Mouse (Mus musculus) cerebellum, adult 9-10 months (tissue): Measurements from ENCODE around the gene Samt4.
"Not testable (repeated sequence)": the region's sequence is repeated elsewhere in the genome, so short reads cannot be mapped to it uniquely, and the experiment has no call there.

Experiments
- DNase-seq: peaks from one replicate; pipeline ENCODE4 v3.0.0; 2022

Gene Samt4

DNA sequence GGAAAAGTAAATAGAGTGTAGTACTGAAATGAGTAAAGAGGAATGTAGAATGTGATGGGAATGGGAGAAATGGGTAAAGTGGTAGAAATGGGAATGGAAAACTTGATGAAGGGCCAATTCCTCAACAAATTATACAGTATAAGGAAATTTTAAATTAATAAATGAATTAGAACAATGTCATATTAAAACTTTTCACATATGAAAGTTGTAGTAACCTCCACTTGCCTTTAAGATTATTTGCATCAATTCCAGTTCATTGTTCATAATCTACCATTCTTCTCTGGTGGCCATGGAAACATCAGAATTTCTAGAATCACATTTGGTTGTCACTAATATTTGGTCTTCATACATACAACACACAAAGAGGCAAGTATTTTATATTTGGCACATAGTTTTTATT lies at the start of gene Samt4:
Gene Samt4 (plus strand): TSS at position 301 of the 400 bp plus-strand sequence.
- no peak for DNase-seq

DNA sequence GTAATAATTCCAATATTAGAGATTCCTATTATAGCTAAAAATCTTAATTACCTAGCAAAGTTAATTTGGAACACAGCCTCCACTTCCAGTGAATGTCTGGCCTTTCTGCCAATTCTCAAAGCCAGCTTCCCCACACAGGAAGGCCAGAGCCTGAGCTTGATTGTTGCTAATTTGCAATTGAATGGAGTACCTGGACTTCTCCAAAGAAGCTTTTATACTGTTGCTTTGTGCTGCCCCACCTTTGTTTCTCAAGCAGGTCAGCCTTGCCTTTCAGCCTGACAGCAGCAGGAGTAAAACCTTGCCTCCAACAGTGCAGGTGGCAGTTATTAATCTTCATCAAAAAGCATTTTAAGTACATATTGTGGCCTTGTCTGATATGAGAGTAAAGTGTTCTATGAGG lies 38.1 kb upstream of the Samt4 start:
- DNase-seq: not testable (repeated sequence)

DNA sequence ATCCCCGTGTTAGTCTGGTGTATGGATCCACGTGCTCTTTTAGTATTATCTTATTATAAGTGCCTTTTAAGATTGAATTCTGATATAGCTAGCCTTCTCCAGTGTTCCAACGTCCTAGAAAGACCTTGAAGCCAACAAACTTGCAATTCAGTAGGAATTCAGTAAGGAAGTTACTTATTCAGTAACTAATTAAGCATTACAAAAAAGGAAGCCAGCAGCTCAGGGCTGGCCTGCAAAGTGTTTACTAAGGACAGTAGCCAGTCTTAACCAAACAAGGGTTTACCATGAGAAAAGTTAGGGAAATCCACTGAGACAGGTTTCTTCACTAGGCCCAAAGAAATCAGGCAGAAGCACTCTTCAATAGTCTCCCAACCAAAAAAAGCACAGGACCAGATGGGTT lies 13.4 kb upstream of the Samt4 start:
- DNase-seq: not testable (repeated sequence)
